Mouse (Mus musculus): ENCODE measurements around the gene Lrrtm4.

The Lrrtm4 gene

GRCm38 (mm10) chr6:80018765-80019164 lies at the start of gene Lrrtm4:
Lrrtm4 (plus strand) TSS chr6:80018877.
- no peak for DNase-seq (ENCODE audit: low read depth, low spot score)

- no peak for DNase-seq (ENCODE audit: low read depth, low spot score)
Measured at GRCm38 (mm10) chr6:80019189-80019860, 648 bp downstream of the Lrrtm4 start.

GRCm38 (mm10) chr6:80019861-80020230 lies 1.2 kb downstream of the Lrrtm4 start:
- no peak for DNase-seq (ENCODE audit: low read depth, low spot score)

- DNase-seq (ENCODE audit: low read depth, low spot score) = no peak
Measured at GRCm38 (mm10) chr6:80056849-80057248, 38.2 kb downstream of the Lrrtm4 start.

- no peak for DNase-seq (ENCODE audit: low read depth, low spot score)
Measured at GRCm38 (mm10) chr6:80078001-80078400, 59.3 kb downstream of the Lrrtm4 start.

- no peak for DNase-seq (ENCODE audit: low read depth, low spot score)
Measured at GRCm38 (mm10) chr6:80079290-80079689, 60.6 kb downstream of the Lrrtm4 start.

GRCm38 (mm10) chr6:80094909-80095308 lies 76.2 kb downstream of the Lrrtm4 start:
- no peak for DNase-seq (ENCODE audit: low read depth, low spot score)

GRCm38 (mm10) chr6:80105343-80105742 lies 86.7 kb downstream of the Lrrtm4 start:
- no peak for DNase-seq (ENCODE audit: low read depth, low spot score)

GRCm38 (mm10) chr6:80105843-80106242 lies 87.2 kb downstream of the Lrrtm4 start:
- DNase-seq (ENCODE audit: low read depth, low spot score) = no peak

- DNase-seq (ENCODE audit: low read depth, low spot score) = no peak
Measured at GRCm38 (mm10) chr6:80126419-80126818, 107.7 kb downstream of the Lrrtm4 start.

- DNase-seq (ENCODE audit: low read depth, low spot score) = no peak
Measured at GRCm38 (mm10) chr6:80162585-80162984, 143.9 kb downstream of the Lrrtm4 start.

- DNase-seq (ENCODE audit: low read depth, low spot score) = no peak
Measured at GRCm38 (mm10) chr6:80181916-80182315, 163.2 kb downstream of the Lrrtm4 start.

- no peak for DNase-seq (ENCODE audit: low read depth, low spot score)
Measured at GRCm38 (mm10) chr6:80182353-80182752, 163.7 kb downstream of the Lrrtm4 start.

- no peak for DNase-seq (ENCODE audit: low read depth, low spot score)
Measured at GRCm38 (mm10) chr6:80185489-80186113, 166.9 kb downstream of the Lrrtm4 start.

- no peak for DNase-seq (ENCODE audit: low read depth, low spot score)
Measured at GRCm38 (mm10) chr6:80186791-80187190, 168.1 kb downstream of the Lrrtm4 start.

GRCm38 (mm10) chr6:80209476-80209875 lies 190.8 kb downstream of the Lrrtm4 start:
- no peak for DNase-seq (ENCODE audit: low read depth, low spot score)

GRCm38 (mm10) chr6:80210281-80210680 lies 191.6 kb downstream of the Lrrtm4 start:
- no peak for DNase-seq (ENCODE audit: low read depth, low spot score)

- DNase-seq (ENCODE audit: low read depth, low spot score) = no peak
Measured at GRCm38 (mm10) chr6:80261595-80261994, 242.9 kb downstream of the Lrrtm4 start.

- no peak for DNase-seq (ENCODE audit: low read depth, low spot score)
Measured at GRCm38 (mm10) chr6:80263972-80264371, 245.3 kb downstream of the Lrrtm4 start.

- DNase-seq (ENCODE audit: low read depth, low spot score) = no peak
Measured at GRCm38 (mm10) chr6:80264584-80264983, 245.9 kb downstream of the Lrrtm4 start.

GRCm38 (mm10) chr6:80265746-80266145 lies 247.1 kb downstream of the Lrrtm4 start:
- DNase-seq (ENCODE audit: low read depth, low spot score) = no peak

GRCm38 (mm10) chr6:80286968-80287367 lies 268.3 kb downstream of the Lrrtm4 start:
- no peak for DNase-seq (ENCODE audit: low read depth, low spot score)

GRCm38 (mm10) chr6:80301871-80302270 lies 283.2 kb downstream of the Lrrtm4 start:
- no peak for DNase-seq (ENCODE audit: low read depth, low spot score)
